Mouse (Mus musculus) MEL (cell line): ENCODE results near the gene Gm44579. TPM values are rescaled to one million over a fixed set of nuclear protein-coding genes. Genes with fewer than 3 reads are reported as not detected.

Source experiments
- DNase-seq: peaks from one replicate; pipeline ENCODE4 v3.0.0; 2011; ENCODE audit warnings: low read depth, low spot score
- H3K27ac ChIP-seq: 2 replicates; pipeline ENCODE4 v1.5.1; 2012; ENCODE audit warnings: low read depth, mild to moderate bottlenecking, control low read depth, low read length, moderate library complexity; ENCODE audit not compliant: control insufficient read depth
- H3K27me3 ChIP-seq, 2 experiments: fragments of 150-350 bp in 1 of 2; sonication (generic) in 1 of 2; 2 replicates each; pipeline ENCODE4 v1.6.1; 2012; ENCODE audit warnings: low read length in 2 of 2, mild to moderate bottlenecking in 2 of 2, improper control_type of control experiment in 1 of 2, moderate library complexity in 1 of 2; ENCODE audit not compliant: insufficient read depth in 2 of 2, control insufficient read depth in 1 of 2
- H3K36me3 ChIP-seq, 2 experiments: 2 replicates each; pipeline ENCODE4 v1.6.1; 2012 to 2014; ENCODE audit warnings: low read length in 2 of 2, improper control_type of control experiment in 1 of 2, inconsistent platforms in 1 of 2, mild to moderate bottlenecking in 1 of 2; ENCODE audit not compliant: insufficient read depth in 2 of 2, control insufficient read depth in 1 of 2
- H3K4me1 ChIP-seq, 2 experiments: fragments of 150-350 bp in 1 of 2; sonication (generic) in 1 of 2; 2 replicates each; pipeline ENCODE4 v1.6.1; 2012; ENCODE audit warnings: low read length in 2 of 2, improper control_type of control experiment in 1 of 2, mild to moderate bottlenecking in 1 of 2; ENCODE audit not compliant: insufficient read depth in 2 of 2, control insufficient read depth in 1 of 2
- H3K4me3 ChIP-seq, 2 experiments: fragments of 150-350 bp in 1 of 2; sonication (generic) in 1 of 2; 2 replicates each; pipeline ENCODE4 v1.5.1; 2012; ENCODE audit warnings: low read depth in 2 of 2, low read length in 2 of 2, mild to moderate bottlenecking in 2 of 2, moderate library complexity in 2 of 2, control low read depth in 1 of 2, improper control_type of control experiment in 1 of 2; ENCODE audit not compliant: control insufficient read depth in 1 of 2, insufficient read depth in 1 of 2
- H3K79me2 ChIP-seq: 2 replicates; pipeline ENCODE4 v1.6.1; 2012; ENCODE audit warnings: mild to moderate bottlenecking, low read length, moderate library complexity; ENCODE audit not compliant: control insufficient read depth, poor library complexity, insufficient read depth
- H3K9ac ChIP-seq: 2 replicates; pipeline ENCODE4 v1.6.1; 2012; ENCODE audit warnings: low read depth, mild to moderate bottlenecking, control low read depth, low read length, moderate library complexity; ENCODE audit not compliant: control insufficient read depth, poor library complexity, severe bottlenecking
- H3K9me3 ChIP-seq: fragments of 150-350 bp; sonication (generic); replicated peaks from 2 replicates; pipeline ENCODE4 v1.6.1; 2012; ENCODE audit warnings: mild to moderate bottlenecking, low read length, improper control_type of control experiment, moderate library complexity; ENCODE audit not compliant: insufficient read depth
- CHD1 ChIP-seq: IDR thresholded peaks from 2 replicates; pipeline ENCODE4 v1.6.1; 2012; ENCODE audit warnings: low read depth, mild to moderate bottlenecking, inconsistent platforms, low read length, improper control_type of control experiment
- CHD2 ChIP-seq: IDR thresholded peaks from 2 replicates; pipeline ENCODE4 v1.6.1; 2011; ENCODE audit warnings: low read length, improper control_type of control experiment
- CTCF ChIP-seq, 3 experiments: IDR thresholded peaks in 2 of 3; conservative IDR thresholded peaks in 1 of 3; 2 replicates each; pipeline ENCODE4 v1.5.1; 2011 to 2012; ENCODE audit warnings: low read length in 3 of 3, low read depth in 2 of 3, mild to moderate bottlenecking in 2 of 3, improper control_type of control experiment in 1 of 3, inconsistent platforms in 1 of 3, mixed read lengths in 1 of 3, moderate library complexity in 1 of 3; ENCODE audit not compliant: control insufficient read depth in 1 of 3, insufficient read depth in 1 of 3, poor library complexity in 1 of 3, severe bottlenecking in 1 of 3
- E2F4 ChIP-seq: IDR thresholded peaks from 2 replicates; pipeline ENCODE4 v1.6.1; 2011; ENCODE audit warnings: low read depth, low read length, improper control_type of control experiment, borderline replicate concordance
- ELF1 ChIP-seq: IDR thresholded peaks from 2 replicates; pipeline ENCODE4 v1.6.1; 2014; ENCODE audit warnings: low read depth, mild to moderate bottlenecking, inconsistent platforms, low read length, improper control_type of control experiment, moderate library complexity
- EP300 ChIP-seq, 2 experiments: IDR thresholded peaks; 2 replicates each; pipeline ENCODE4 v1.6.1; 2011; ENCODE audit warnings: improper control_type of control experiment in 2 of 2, low read length in 2 of 2, low read depth in 1 of 2, mild to moderate bottlenecking in 1 of 2
- ETS1 ChIP-seq: IDR thresholded peaks from 2 replicates; pipeline ENCODE4 v1.6.1; 2012; ENCODE audit warnings: low read depth, mild to moderate bottlenecking, inconsistent platforms, low read length, improper control_type of control experiment, moderate library complexity
- GABPA ChIP-seq: IDR thresholded peaks from 2 replicates; pipeline ENCODE4 v1.6.1; 2012; ENCODE audit warnings: low read depth, mild to moderate bottlenecking, inconsistent platforms, low read length, improper control_type of control experiment, moderate library complexity
- GATA1 ChIP-seq: IDR thresholded peaks from 2 replicates; pipeline ENCODE4 v1.6.1; 2011; ENCODE audit warnings: low read depth, low read length, improper control_type of control experiment
- JUND ChIP-seq: IDR thresholded peaks from 2 replicates; pipeline ENCODE4 v1.6.1; 2011; ENCODE audit warnings: low read depth, mild to moderate bottlenecking, improper control_type of control experiment, low read length
- MAFK ChIP-seq: IDR thresholded peaks from 2 replicates; pipeline ENCODE4 v1.6.1; 2011; ENCODE audit warnings: low read depth, mild to moderate bottlenecking, low read length, improper control_type of control experiment, borderline replicate concordance
- MAX ChIP-seq: IDR thresholded peaks from 2 replicates; pipeline ENCODE4 v1.6.1; 2011; ENCODE audit warnings: low read length, improper control_type of control experiment
- MAZ ChIP-seq: IDR thresholded peaks from 2 replicates; pipeline ENCODE4 v1.6.1; 2012; ENCODE audit warnings: low read depth, mild to moderate bottlenecking, inconsistent platforms, low read length, improper control_type of control experiment
- MXI1 ChIP-seq: IDR thresholded peaks from 2 replicates; pipeline ENCODE4 v1.6.1; 2011; ENCODE audit warnings: mild to moderate bottlenecking, low read depth, low read length, improper control_type of control experiment
- MYB ChIP-seq: IDR thresholded peaks from 2 replicates; pipeline ENCODE4 v1.6.1; 2011; ENCODE audit warnings: mild to moderate bottlenecking, low read depth, low read length, improper control_type of control experiment
- MYC ChIP-seq: IDR thresholded peaks from 2 replicates; pipeline ENCODE4 v1.6.1; 2011; ENCODE audit warnings: low read depth, mild to moderate bottlenecking, low read length, improper control_type of control experiment, moderate library complexity
- NELFE ChIP-seq: IDR thresholded peaks from 2 replicates; pipeline ENCODE4 v1.6.1; 2011; ENCODE audit warnings: low read depth, low read length, improper control_type of control experiment
- POLR2A ChIP-seq, 2 experiments: IDR thresholded peaks; 2 replicates each; pipeline ENCODE4 v1.6.1; 2011 to 2012; ENCODE audit warnings: low read length in 2 of 2, mild to moderate bottlenecking in 2 of 2, control low read depth in 1 of 2, improper control_type of control experiment in 1 of 2, low read depth in 1 of 2, moderate library complexity in 1 of 2; ENCODE audit not compliant: control insufficient read depth in 1 of 2, insufficient read depth in 1 of 2, poor library complexity in 1 of 2
- POLR2AphosphoS2 ChIP-seq: IDR thresholded peaks from 2 replicates; pipeline ENCODE4 v1.6.1; 2011; ENCODE audit warnings: low read length, improper control_type of control experiment
- RCOR1 ChIP-seq: IDR thresholded peaks from 2 replicates; pipeline ENCODE4 v1.6.1; 2012; ENCODE audit warnings: low read depth, mild to moderate bottlenecking, inconsistent platforms, low read length, improper control_type of control experiment
- SIN3A ChIP-seq: IDR thresholded peaks from 2 replicates; pipeline ENCODE4 v1.6.1; 2012; ENCODE audit warnings: low read length, improper control_type of control experiment, inconsistent platforms
- TBP ChIP-seq: IDR thresholded peaks from 2 replicates; pipeline ENCODE4 v1.8.0; 2011; ENCODE audit warnings: low read depth, low read length, improper control_type of control experiment
- TCF12 ChIP-seq: IDR thresholded peaks from 2 replicates; pipeline ENCODE4 v1.6.1; 2014; ENCODE audit warnings: low read depth, mild to moderate bottlenecking, inconsistent platforms, low read length, improper control_type of control experiment, moderate library complexity
- UBTF ChIP-seq: IDR thresholded peaks from 2 replicates; pipeline ENCODE4 v1.6.1; 2012; ENCODE audit warnings: low read depth, mild to moderate bottlenecking, inconsistent platforms, low read length, improper control_type of control experiment, moderate library complexity, borderline replicate concordance; ENCODE audit not compliant: insufficient read depth
- USF1 ChIP-seq: IDR thresholded peaks from 2 replicates; pipeline ENCODE4 v1.6.1; 2014; ENCODE audit warnings: low read depth, mild to moderate bottlenecking, inconsistent platforms, low read length, improper control_type of control experiment, moderate library complexity
- ZC3H11A ChIP-seq: IDR thresholded peaks from 2 replicates; pipeline ENCODE4 v1.6.1; 2012; ENCODE audit warnings: low read depth, mild to moderate bottlenecking, inconsistent platforms, low read length, improper control_type of control experiment
- ZNF384 ChIP-seq: IDR thresholded peaks from 2 replicates; pipeline ENCODE4 v1.6.1; 2012; ENCODE audit warnings: low read depth, mild to moderate bottlenecking, inconsistent platforms, low read length, improper control_type of control experiment
- polyA plus RNA-seq, 2 experiments: library from polyadenylated mRNA; stranded (reverse) in 1 of 2; unstranded in 1 of 2; fragments of >175 nt in 1 of 2; fragments of >200 nt in 1 of 2; gene quantifications; 2 replicates each; pipeline versions ENCODE4 v1.2.1 to v1.2.4; 2012; ENCODE audit warnings: low replicate concordance in 2 of 2, low read depth in 1 of 2; ENCODE audit not compliant: insufficient read length in 2 of 2, insufficient read depth in 1 of 2, missing spikeins in 1 of 2
- total RNA-seq: library from RNA; depleted of rRNA; stranded (reverse); fragments of 300-350 nt; gene quantifications from 2 replicates; pipeline ENCODE4 v1.2.3, GENCODE M21; 2012

Gene Gm44579
- total and polyA plus RNA-seq, 3 experiments, result not detected

GRCm38 (mm10) chr15:98145559-98146181 lies 75.1 kb downstream of the Gm44579 start (continued):
- TF ChIP-seq MAZ, result peak; percentile 9; the same call in 1 of the 2 replicates
- TF ChIP-seq POLR2A (IDR thresholded peaks at IDR 0.05; ENCODE audit: control insufficient read depth in 1 of 2, insufficient read depth in 1 of 2, low read depth in 1 of 2, low read length in 2 of 2, poor library complexity in 1 of 2), result peak; percentile 87 to 99
- no peak for TF ChIP-seq MYB
- TF ChIP-seq GATA1, result no peak
- no peak for TF ChIP-seq CHD1
- no peak; the same call in 1 of the 2 replicates for TF ChIP-seq RCOR1
- TF ChIP-seq MAX, result peak; percentile 69; the same call in 1 of the 2 replicates
- peak; percentile 84 for TF ChIP-seq MXI1
- peak; percentile 97 for TF ChIP-seq NELFE
- no peak for TF ChIP-seq MYC
- TF ChIP-seq GABPA, result no peak
- TF ChIP-seq TCF12, result peak; percentile 77
- peak; percentile 99 for TF ChIP-seq JUND
- TF ChIP-seq TBP, result peak; percentile 86
- TF ChIP-seq CHD2, result peak; percentile 50
- no peak for TF ChIP-seq ETS1
- no peak for TF ChIP-seq ZC3H11A
- TF ChIP-seq EP300 (IDR thresholded peaks at IDR 0.05; ENCODE audit: low read depth in 1 of 2, low read length in 2 of 2), result peak in 1 of 2 experiments; percentile 47; a peak in 2 of 4 replicates
- peak; percentile 95 for TF ChIP-seq POLR2AphosphoS2

GRCm38 (mm10) chr15:98144861-98145507 lies 75.8 kb downstream of the Gm44579 start:
- TF ChIP-seq CHD1 (no peak), MAX (no peak), ELF1 (no peak), CTCF (IDR thresholded peaks at IDR 0.05 in 2 of 3, conservative IDR thresholded peaks at IDR 0.05 in 1 of 3; ENCODE audit: control insufficient read depth in 1 of 3, insufficient read depth in 1 of 3, low read depth in 2 of 3, low read length in 3 of 3, poor library complexity in 1 of 3, severe bottlenecking in 1 of 3) (no peak), POLR2A (IDR thresholded peaks at IDR 0.05; ENCODE audit: control insufficient read depth in 1 of 2, insufficient read depth in 1 of 2, low read depth in 1 of 2, low read length in 2 of 2, poor library complexity in 1 of 2) (no peak), JUND (no peak), SIN3A (no peak), CHD2 (no peak), ZNF384 (peak; percentile 59), UBTF (0 out of 2 replicates have a peak, but pooled peaks have one; percentile 39), MAFK (no peak), E2F4 (no peak), USF1 (no peak), GATA1 (no peak), MAZ (0 out of 2 replicates have a peak, but pooled peaks have one; percentile 34), TCF12 (no peak), ZC3H11A (no peak), ETS1 (no peak)
- Histone ChIP-seq H3K79me2 (peaks cover 9% of the 10 kb centered on the region), H3K9ac (peak overlapping the region; percentile 76), H3K27me3 (peaks cover 0 to 1% of the 10 kb centered on the region in 2 experiments; a peak in 1 of 4 replicates), H3K9me3 (no peaks in the 10 kb centered on the region), H3K4me1 (peaks cover 6 to 11% of the 10 kb centered on the region in 2 experiments; a peak in 3 of 4 replicates), H3K4me3 (peak overlapping the region; percentile 54 to 57), H3K27ac (no peak overlapping the region), H3K36me3 (peaks cover 6 to 9% of the 10 kb centered on the region in 2 experiments)
- peak; percentile 55 for DNase-seq
